Mouse (Mus musculus) adrenal gland, postnatal 4 days (tissue): ENCODE results near the gene C9orf72. TPM values are rescaled to one million over a fixed set of nuclear protein-coding genes. Genes with fewer than 3 reads are reported as not detected.

Experiments used
- DNase-seq, 2 experiments: peaks; one replicate each; pipeline ENCODE4 v3.0.0; 2021 to 2022; ENCODE audit warnings: low spot score in 2 of 2, mixed read lengths in 2 of 2
- total RNA-seq, 2 experiments: library from RNA; stranded (reverse); gene quantifications; 2 replicates each; pipeline ENCODE4 v1.2.3; 2021

C9orf72 gene
- total RNA-seq, 2 experiments from 2014 or later: 17.9 to 19.9 TPM

DNA sequence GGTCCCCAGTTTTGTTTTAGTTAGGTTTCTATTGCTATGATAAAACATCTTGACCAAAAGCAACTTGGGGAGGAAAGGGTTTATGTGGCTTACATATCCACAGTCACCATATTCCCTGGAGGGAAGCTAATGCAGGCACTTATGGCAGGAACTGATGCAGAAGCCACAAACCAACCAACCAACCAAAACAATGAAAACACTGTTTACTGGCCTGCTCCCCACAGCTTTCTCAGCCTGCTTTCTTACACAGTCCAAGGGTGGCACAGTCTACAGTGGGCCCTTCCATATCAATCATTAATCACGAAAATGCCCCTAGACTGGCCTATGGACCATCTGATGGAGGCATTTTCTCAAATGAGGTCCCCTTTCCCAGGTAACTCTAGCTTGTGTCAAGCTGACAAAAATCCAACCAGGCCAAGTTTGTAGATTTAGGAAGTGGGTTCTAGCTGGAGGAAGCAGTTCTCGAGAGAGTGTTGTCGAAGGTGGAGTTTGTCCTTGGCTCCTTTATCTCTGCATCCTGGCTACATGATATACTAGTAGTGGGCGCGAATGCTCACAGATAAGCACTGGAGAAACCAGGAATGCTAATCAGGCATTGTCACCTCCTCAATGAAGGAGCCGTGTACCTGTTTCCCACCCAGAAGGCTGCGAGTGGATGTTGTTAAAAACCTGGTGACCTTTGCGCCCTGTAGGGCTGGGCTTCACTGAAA is 38.2 kb downstream of the C9orf72 start:
- DNase-seq: no peak

DNA sequence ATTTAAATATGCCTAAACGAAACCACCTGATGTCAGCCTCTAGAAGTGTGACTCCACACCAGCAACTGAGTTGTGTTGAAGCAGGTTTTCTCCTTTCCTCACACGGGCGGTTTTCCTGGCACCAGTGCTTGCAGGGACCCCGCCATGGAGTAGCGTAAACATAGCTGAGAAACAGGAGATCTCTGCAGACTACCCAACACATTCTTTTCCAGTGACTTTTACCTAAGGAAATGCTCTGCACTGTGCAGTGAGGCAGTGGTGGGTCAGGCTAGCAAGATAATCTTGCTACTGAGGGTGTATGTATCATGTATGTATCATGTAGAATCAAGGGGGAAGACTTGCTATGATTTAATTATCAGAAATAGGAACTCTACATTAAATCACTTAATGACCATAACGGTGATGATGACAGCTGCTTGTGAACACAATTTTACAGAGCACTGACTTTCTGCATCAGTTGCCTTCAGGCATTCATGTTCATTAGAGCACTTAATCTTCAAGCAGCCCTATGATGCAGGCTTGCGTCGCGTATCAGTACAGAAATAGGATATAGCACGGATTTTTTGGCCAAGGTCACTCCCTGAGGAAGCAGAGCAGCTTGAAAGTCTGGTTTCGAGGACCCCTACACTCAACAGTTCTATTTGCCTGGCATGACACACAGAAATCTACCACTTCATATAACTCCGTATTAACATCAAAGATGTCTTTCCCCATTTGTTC is 47.9 kb downstream of the C9orf72 start:
- DNase-seq: no peak

DNA sequence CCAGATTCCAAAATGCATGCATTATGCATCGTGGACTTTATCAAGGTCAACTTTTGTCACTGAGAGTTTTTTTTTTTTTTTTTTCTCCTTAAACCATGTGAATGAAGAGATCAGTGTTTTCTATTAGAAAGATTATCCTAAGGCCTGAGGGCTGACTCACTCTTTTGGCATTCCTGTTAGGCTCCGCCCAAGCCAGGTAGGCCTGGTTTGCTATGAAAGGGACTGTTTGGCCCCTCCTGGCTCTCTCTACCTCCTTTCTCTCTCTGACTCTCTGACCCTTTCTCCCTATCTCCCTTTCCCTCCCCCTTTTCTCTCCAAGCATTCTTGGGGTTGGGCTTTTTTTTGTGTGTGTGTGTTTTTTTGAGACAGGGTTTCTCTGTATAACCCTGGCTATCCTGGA is 50.4 kb downstream of the C9orf72 start:
- DNase-seq: no peak

DNA sequence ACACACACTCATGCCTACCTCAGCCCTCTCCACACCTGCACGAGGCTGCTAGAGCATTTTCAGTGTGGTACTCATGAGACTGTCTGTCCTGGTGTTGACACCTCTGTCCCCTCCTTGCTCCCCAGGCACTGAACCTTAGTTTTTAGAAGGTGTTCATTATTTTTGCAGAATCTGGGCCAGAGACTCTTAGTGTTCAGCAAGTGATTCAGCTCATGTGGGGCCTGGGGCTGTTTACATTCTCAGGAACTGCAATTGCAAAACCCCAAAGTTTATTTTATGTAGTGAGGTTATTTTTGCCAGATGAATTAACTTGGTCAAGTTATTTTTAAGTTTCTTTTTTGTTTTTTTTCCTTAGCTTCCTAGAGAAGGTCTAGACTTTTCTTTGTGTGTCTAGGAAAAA is 52.4 kb downstream of the C9orf72 start:
- DNase-seq: no peak

DNA sequence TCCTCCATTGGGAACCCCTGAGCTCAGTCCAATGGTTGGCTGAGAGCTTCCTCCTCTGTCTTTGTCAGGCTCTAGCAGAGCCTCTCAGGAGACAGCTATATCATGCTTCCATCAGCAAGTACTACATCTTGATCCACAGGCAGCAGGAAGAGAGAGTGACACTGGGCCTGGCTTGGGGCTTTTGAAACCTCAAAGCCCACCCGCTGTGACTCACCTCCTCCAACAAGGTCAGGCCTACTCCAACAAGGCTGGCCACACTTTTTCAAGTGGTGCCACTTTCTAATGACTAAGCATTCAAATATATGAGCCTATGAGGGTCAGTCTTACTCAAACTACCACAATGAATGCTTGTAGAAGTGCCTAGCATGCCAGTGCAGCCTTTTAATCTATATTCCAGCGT is 53.5 kb downstream of the C9orf72 start:
- no peak for DNase-seq

DNA sequence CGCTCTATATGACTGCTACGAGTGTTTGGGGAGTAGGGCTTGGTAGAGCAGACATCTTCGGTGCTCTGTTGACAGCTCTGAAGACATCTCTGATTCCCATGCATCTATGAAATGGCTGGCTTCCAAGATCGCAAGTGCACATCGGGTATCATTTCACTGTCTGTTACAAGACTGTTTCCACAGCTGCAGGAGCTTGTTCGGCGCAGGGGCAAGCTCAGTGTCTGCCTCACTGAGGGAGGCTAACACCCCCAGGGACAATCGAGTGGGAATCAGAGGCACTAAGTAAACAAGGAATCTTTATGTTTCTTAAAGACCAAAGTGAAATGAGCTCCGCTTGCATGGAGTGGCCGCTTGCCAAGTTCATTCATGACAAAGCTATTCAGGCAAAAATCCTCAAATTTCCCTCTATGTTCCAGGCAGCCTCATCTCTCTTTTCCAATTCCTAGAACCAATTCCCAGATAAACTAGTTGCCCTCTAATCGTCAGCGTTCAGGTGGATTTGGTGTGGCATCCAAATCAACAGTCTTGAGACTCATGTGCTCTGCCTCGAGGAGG is 56.3 kb downstream of the C9orf72 start:
- DNase-seq: no peak

DNA sequence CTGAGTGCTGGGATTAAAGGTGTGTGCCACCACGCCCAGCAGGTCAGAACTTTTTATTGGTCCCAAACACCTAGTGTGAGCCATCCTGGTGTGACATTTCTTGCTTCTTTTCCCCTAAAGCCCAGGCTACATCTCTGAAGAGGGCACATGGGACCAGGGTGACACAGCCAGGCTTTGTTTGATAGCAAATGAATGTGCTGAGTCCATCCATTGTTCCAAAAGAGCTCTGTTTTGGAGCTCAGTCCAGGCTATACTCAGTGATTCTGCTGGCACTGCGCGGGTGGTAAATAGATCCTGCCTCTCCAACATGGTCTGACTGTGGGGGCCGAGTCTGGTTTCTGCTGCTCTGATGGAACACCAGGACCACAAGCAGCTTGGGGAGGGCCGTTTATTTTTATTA is 58.1 kb downstream of the C9orf72 start:
- no peak for DNase-seq

DNA sequence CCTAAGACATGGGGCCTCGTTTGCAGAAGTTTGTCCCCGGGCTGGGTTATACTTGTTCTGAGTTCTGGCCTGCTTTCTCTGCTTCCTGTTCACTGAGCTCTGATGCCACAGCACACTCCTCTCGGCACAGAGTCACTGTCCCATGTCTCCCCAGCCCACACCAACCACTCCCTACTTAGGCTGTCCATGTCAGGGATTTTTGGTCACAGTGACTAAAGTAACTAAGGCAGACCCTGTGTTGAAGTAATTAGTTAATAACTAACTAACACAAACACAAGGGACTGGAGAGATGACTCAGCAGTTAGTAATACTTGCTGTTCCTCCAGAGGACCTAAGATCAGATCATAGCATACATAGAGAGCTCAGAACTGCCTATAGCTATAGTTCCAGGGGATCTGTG is 60.0 kb downstream of the C9orf72 start:
- no peak for DNase-seq

DNA sequence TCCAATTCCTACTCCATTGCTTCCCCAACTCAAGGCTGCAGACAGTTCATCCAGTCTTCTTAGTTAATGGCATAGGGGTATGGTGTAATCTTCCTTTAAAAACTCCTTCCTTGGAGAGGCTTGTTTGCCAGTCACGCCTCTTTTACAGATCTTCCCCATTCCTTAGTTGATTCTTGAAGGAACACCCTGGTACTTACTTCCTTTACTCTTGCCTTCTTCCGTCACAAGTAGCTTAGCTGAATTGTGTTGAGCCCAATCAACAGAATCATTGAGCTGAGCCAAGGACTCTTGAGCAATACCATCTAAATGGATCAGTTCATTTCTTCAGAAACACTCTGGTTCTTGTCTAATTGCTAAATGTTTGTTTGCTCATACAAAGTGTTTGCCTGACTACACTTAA is 60.7 kb downstream of the C9orf72 start:
- no peak for DNase-seq

DNA sequence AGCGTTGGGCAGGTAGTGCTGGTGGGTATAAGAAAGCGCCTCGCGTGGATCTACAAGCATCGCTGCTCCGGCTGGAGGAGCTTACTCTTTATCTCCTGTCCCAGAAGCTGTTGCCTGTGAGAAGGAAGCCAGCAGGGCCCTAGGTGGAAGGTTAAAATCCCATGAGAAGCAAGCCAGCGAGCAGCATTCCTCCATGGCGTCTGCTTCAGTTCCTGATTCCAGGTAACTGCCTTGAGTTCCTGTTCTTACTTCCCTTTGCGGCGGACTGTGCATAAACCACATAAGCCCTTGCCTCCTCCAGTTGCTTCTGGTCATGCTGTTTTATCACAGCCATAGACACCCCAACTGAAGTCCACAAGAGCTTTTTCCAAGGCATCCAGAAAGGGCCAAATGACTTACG is 68.2 kb downstream of the C9orf72 start:
- DNase-seq: no peak

DNA sequence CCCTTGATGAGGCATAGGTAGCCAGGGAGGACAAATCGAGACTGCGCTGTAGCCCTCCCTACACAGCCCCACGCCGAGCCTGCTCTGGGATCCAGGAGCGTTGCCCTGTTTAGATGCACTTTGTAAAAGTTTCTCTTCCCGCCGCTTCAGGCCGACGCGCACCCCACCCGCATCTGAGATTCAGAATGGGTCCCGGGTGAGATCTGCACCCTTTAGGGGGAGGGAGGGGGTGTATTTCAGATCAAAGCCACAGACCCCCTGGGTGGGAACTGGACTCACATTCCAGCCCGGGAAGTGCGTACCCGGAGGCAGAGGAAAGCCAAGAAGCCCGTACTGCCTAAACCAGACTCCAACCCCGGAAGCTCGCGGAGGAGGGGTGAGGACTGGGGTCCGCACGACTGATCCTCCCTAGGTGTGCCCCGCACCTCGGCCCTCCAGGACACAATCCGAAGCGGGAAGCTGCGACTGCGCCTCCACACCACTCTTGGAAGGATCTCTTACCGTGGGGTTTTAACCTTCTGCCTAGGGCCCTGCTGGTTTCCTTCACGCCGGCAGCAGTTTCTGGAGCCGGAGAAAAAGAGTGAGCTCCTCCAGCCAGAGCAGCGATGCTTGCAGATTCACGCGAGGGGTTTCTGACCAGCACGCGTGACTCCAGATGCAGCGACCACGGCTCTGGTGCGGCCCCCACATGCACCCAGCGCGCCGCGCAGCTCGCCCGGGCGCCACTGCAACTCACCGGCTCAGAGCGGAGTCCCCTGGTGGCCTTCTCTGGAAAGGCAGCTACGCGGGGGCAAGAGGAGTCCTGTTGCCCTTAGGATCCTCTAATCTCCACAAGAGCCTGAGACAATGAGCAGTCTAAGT is 69.0 kb downstream of the C9orf72 start, which contains the start of gene Mob3b:
Mob3b (minus strand) TSS at position 734 of the 861 bp plus-strand sequence.
- DNase-seq: peak; percentile 70 to 74

DNA sequence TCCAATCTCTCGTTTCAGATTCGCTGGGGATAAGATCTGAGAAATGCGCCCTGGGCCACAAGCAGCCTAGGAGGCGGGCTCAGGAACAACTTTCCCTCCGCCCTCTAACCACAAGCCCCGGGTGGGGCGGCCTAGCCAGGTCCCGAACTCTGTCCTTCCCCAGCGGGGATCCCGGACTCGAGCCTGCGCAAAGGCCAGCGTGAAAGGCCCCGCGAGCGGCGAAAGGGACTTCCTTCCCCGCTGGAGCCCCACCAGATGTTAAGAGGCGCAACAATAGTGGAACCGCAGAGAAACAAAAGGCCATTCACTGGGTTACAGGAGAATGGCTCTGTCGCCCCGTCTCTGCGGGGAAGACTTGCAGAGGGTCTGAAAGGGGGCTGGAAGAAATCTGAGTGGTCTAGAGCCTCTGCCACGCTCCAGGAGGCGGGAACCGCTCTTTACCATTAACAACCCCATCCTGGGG is 69.8 kb downstream of the C9orf72 start:
- peak; percentile 46 to 48 for DNase-seq

DNA sequence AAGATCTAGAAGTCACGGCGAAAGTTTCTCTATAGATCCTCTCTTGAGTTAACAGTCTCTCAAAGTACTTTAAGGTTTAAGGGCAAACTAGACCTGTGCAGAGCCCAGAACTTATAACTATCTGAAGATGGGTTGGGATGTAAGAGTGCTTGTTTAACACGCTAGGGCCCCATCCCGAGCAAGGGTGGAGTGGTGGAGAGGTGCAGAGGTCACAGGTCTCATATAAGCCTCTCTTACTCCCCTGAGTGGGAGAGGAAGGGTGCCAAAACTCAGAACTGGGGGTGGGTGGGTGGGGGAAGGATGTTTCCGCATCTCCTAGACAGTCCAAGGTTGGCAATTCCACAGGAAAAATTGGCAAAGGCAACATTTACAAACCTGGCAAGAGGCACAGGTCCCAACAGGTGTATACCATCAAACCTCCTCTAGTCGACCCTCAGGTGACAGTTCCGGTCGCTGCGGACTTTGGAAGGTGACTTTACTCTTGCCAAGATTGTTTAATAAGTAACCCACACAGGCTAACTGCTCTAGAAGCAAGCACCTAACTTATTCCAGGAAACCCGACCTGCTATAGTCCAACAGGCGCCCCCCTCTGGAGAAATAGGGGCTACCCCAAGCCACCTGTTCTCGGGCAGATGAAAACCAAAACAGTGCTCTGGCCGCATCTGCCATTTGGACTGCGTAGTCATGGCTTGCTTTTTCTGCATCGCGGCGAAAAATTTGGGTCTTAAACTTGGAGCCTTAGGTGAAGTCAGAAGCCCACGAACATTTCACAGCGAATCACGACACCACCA is 70.6 kb downstream of the C9orf72 start:
- DNase-seq: peak in 1 of 2 experiments; percentile 30

DNA sequence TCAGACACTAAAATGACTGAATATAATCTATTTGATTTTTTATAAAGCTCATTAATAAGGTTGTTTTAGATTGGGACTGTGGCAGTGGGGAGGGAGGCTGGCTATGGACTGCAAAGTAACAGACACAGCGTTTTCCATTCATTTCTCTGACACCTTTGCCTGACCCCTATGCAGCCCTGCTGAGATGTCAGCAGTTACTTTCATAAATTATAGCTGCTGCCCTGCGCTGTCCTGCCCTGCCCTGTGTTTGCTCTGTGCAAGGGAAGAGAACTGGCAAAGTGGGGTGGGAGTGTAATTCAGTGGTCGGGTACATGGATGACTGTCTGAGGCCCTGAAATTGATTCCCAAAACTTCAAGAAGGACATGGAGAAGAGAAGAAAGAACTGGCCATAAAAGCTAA is 71.9 kb downstream of the C9orf72 start:
- no peak for DNase-seq

DNA sequence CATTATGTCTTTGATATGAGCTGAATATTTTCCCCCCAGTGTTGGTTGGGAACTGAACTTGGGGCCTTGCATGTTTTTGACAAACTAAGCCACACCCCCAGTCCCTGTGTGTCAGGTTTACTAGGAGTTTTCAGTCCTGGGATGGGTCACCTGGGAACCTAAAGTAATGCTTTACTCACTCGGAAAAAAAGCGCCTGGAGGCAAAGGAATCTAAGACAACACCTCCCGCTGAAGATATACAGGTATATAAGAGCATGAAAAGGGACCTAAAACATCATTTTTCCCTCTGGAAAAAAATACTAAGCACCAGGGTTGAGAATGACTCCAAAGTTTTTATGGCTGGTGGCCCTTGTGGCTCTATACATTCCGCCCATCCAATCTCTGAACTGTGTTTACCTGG is 74.2 kb downstream of the C9orf72 start, which contains the start of gene Ifnk:
Ifnk (plus strand) TSS at position 301 of the 400 bp plus-strand sequence.
- no peak for DNase-seq

DNA sequence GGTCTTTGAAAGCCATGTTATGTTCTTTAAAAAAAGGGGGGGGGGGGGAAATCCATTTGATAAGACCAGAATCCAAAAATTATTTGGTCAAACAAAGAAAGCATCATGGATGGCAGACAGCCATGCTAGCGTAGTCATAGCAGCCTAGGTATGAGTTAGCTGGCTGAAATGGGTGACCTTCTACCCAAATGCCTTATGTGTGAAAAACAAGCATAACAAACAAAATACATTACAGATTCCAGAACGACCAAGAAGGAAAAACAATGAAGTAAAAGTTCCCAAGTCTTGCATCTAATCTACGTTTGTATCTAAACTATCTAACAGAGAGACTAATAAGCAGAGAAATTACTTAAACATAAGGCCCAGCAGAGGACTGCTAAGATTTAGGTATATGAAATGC is 75.3 kb downstream of the C9orf72 start:
- no peak for DNase-seq

DNA sequence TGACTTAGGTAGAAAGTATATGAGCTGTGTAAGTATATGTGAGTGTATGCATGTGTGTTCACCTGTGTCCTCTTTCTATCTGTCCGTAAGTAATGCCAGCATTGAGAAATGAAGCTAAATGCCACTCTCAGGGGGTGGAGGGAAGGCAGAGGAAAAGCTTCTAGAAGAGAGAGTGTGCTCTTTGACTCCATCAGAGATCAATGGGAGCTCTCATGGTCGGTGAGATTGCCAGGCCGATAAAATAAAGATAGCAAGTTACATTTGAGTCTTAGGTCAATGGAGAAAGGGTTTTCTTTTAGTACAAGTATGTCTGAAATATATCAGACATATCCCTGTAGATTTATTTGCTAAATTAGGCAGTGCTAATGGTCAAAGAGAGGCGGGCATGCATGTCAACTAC is 77.6 kb downstream of the C9orf72 start:
- no peak for DNase-seq

DNA sequence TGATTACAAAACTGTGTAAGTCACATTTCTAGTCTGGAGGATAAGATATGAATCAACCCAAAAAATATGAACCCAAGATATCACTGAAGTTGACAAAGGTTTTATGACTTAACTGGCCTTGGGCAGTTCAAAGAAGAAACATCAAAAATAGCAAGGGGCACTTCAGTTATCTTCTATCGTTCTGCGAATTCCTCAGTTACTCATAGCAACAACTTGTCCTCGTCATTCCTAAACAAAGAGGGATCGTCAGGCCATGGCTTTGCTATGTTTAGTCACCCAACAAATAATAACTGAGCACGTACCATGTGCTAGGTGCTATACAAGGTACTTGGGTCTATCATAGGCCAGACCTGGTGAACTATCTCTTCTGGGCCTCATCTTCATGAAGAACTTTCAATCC is 79.4 kb downstream of the C9orf72 start:
- DNase-seq: no peak

DNA sequence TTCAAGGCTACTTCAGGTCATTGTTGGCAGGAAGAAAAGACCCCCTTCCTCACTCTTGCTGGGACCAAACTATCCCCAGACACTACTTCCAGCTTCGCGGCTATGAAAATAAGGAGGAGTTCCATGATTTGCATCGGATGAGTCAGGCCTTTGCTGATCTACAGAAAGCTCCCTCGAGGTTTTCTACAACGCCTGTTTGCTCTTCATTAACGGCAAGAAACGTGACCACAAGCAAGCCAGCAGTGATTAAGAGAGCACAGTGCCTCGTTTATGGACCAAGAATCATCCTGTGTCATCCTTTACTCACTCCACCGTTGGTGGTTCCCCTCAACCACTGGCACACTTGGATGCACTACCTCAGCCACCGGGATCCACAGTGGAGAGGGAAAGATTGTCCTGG is 80.2 kb downstream of the C9orf72 start:
- no peak for DNase-seq

DNA sequence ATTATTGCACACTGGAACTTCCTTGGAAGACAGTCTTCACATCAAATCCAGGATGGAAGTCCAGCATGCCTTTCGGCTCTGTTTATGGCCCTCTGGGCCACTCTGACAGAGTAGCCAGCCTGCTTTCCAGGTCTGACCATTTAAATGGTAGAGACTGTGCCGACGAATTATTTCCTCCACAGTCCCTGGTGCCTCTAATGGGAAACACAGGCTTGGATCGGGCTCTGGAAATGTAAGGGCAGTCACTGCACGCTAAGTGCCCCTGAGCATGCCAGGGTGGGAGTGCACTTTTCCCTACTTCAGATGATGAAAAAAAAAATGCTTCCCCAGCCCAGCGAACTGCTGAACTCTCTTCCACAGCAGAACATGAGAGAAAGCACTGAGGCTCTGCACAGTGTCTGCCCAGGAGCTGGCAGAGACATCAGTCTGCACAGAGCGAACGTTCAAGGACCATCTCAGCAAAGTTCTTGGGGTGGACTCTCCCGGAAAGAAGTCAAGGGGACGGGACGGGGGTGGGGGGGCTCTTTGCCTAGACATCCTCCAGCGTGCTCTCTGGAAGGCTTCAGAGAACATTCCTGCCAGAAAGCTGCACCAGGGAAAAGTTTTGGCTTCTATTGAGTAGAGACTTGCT is 82.4 kb downstream of the C9orf72 start:
- DNase-seq: no peak
